Mouse (Mus musculus) embryonic facial prominence, embryonic 11.5 days (tissue): ENCODE measurements at regions not wholly inside any gene's neighbourhood (a gene's known extent, or its start where the extent isn't known, plus 50 kb on each side); places are given as distances from the start of the nearest gene placed in this dataset.
A peak's percentile ranks its signal among the peaks of the same experiment; 100 is the strongest.

Experiments used
- ATAC-seq: fragments of 200-750 bp; cut with Nextera tagmentation; replicated peaks from 2 replicates; pipeline ENCODE4 v1.8.0; 2017; ENCODE audit warnings: low read depth; ENCODE audit not compliant: insufficient number of reproducible peaks, low FRiP score, low TSS enrichment
- DNase-seq: peaks from one replicate; pipeline ENCODE4 v3.0.0-alpha.2; 2015; ENCODE audit warnings: low spot score
- H3K27ac ChIP-seq: fragments of 300-500 bp; sonication (generic); replicated peaks from 2 replicates; pipeline ENCODE4 v1.5.1; 2014; ENCODE audit warnings: mild to moderate bottlenecking, low read depth, low read length, control low read depth
- H3K27me3 ChIP-seq: fragments of 300-500 bp; sonication (generic); 2 replicates; pipeline ENCODE4 v1.6.1; 2014; ENCODE audit warnings: mild to moderate bottlenecking, low read length, moderate library complexity, mixed read lengths; ENCODE audit not compliant: control insufficient read depth, insufficient read depth
- H3K36me3 ChIP-seq: fragments of 300-500 bp; sonication (generic); replicated peaks from 2 replicates; pipeline ENCODE4 v1.6.1; 2014; ENCODE audit warnings: low read depth, mild to moderate bottlenecking, low read length, moderate library complexity, mixed read lengths; ENCODE audit not compliant: control insufficient read depth, insufficient read depth
- H3K4me1 ChIP-seq: fragments of 300-500 bp; sonication (generic); 2 replicates; pipeline ENCODE4 v1.6.1; 2014; ENCODE audit warnings: low read length, mixed read lengths; ENCODE audit not compliant: control insufficient read depth, insufficient read depth
- H3K4me2 ChIP-seq: fragments of 300-500 bp; sonication (generic); 2 replicates; pipeline ENCODE4 v1.6.1; 2014; ENCODE audit warnings: low read depth, mild to moderate bottlenecking, control low read depth, low read length, moderate library complexity
- H3K4me3 ChIP-seq: fragments of 300-500 bp; sonication (generic); 2 replicates; pipeline ENCODE4 v1.5.1; 2014; ENCODE audit warnings: low read depth, low read length, control low read depth
- H3K9ac ChIP-seq: fragments of 300-500 bp; sonication (generic); replicated peaks from 2 replicates; pipeline ENCODE4 v1.6.1; 2014; ENCODE audit warnings: mild to moderate bottlenecking, control low read depth, low read length
- H3K9me3 ChIP-seq: fragments of 300-500 bp; sonication (generic); replicated peaks from 2 replicates; pipeline ENCODE4 v1.6.1; 2016; ENCODE audit warnings: mild to moderate bottlenecking, low read length, inconsistent platforms, mixed read lengths; ENCODE audit not compliant: control insufficient read depth
- WGBS: fragments of 180-500 bp; shearing (Covaris S2); extraction: QIAGEN DNeasy Blood & Tissue Kit; methylation state at CpG from one replicate; pipeline ENCODE4 v1.1.7; 2014; 5-methylcytosine and 5-hydroxymethylcytosine counted together

DNA sequence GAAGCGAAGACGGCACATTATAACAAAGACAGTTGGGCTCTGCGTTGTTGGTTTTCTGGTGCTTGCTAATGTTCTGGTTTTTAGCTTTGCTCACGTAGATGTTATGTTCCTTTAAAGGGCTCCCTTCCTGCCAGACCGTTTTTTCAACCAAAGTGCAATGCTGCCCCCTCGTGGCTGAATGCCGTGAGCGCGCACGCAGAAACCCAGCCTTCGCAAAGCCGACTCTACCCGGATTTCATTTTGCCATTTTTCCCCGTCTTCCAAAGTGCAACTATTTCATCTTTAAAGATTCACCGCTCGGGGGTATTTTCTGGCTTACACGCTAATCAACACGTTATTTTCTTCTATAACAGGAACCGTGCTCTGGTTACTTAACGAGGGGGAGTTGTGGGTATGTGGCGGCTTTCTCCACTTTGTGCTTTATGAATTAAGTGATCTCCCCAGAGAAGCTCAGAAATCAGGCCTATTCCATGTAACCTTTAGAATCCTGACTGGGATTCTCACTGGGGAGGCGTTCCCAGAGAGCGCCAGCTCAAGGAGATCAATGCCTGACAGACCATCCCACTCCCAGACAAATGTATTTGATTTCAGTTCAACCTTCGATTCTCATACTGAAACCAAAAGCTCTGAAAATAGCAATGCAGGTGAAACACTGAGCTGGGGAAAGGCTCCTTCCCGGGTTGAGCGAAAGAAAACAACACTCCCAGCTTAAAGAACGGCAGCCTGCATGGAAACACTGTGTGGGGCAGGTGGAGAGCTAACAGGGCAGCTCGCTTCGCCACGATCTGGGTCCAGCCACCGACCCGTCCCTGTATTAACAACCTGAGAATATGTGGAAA lies 318.0 kb upstream of the Noct start:
- Histone ChIP-seq H3K4me1 (peaks cover 2% of the 10 kb centered on the region; the same call in 1 of the 2 replicates), H3K4me2 (peak overlapping the region; percentile 41), H3K27me3 (no peaks in the 10 kb centered on the region), H3K4me3 (peak overlapping the region; percentile 13; the same call in 1 of the 2 replicates), H3K9ac (peak overlapping the region; percentile 30), H3K9me3 (no peaks in the 10 kb centered on the region), H3K36me3 (no peaks in the 10 kb centered on the region), H3K27ac (no peak overlapping the region)
- 11% methylated on average over 32 of the region's 32 CpGs for WGBS
- ATAC-seq (peak; percentile 71), DNase-seq (peak; percentile 94)

GRCm38 (mm10) chr3:50912980-50913518 lies 311.2 kb upstream of the Noct start:
- no peaks in the 10 kb centered on the region for H3K4me1 ChIP-seq
- no peak overlapping the region for H3K4me2 ChIP-seq
- H3K9ac ChIP-seq, result no peak overlapping the region
- ATAC-seq (no peak), DNase-seq (no peak)
- no peaks in the 10 kb centered on the region for H3K36me3 ChIP-seq
- no peaks in the 10 kb centered on the region for H3K9me3 ChIP-seq
- WGBS, result 70% methylated on average over 5 of the region's 5 CpGs
- no peak overlapping the region for H3K4me3 ChIP-seq
- H3K27me3 ChIP-seq, result no peaks in the 10 kb centered on the region
- no peak overlapping the region for H3K27ac ChIP-seq

DNA sequence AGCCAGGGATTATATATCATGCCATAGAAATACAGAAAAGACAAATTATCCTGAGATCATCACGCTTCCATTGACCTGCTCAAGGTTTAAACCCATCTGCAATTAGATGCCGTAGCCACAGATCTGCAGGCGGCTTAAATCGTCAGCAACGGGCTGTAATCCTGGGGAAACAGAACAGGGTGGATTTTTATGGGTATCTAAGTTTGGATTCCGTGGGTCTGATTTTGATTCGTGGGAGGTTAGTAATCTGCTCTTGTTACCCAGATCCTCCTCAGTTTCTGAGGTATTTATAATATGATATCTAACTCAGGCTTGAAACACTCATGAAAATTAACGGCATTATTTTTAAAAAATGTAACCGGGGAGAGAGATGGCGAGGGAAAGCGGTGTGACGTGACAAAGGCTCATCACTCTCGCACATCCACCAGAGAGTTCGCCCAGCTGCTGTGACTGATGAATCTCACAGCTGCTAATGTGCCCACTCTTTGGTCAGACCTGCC lies 309.3 kb upstream of the Noct start:
- Histone ChIP-seq H3K4me3 (no peak overlapping the region), H3K27ac (no peak overlapping the region), H3K9me3 (no peaks in the 10 kb centered on the region), H3K4me2 (no peak overlapping the region), H3K36me3 (no peaks in the 10 kb centered on the region), H3K9ac (no peak overlapping the region), H3K4me1 (no peaks in the 10 kb centered on the region), H3K27me3 (no peaks in the 10 kb centered on the region)
- WGBS, result 84% methylated on average over 14 of the region's 14 CpGs
- ATAC-seq (no peak), DNase-seq (no peak)

GRCm38 (mm10) chr3:50916305-50916854 lies 307.9 kb upstream of the Noct start:
- WGBS, result 84% methylated on average over 5 of the region's 5 CpGs
- Histone ChIP-seq H3K4me1 (no peaks in the 10 kb centered on the region), H3K27me3 (no peaks in the 10 kb centered on the region), H3K36me3 (no peaks in the 10 kb centered on the region), H3K9ac (no peak overlapping the region), H3K4me2 (no peak overlapping the region), H3K4me3 (no peak overlapping the region), H3K27ac (no peak overlapping the region), H3K9me3 (no peaks in the 10 kb centered on the region)
- ATAC-seq (no peak), DNase-seq (no peak)

DNA sequence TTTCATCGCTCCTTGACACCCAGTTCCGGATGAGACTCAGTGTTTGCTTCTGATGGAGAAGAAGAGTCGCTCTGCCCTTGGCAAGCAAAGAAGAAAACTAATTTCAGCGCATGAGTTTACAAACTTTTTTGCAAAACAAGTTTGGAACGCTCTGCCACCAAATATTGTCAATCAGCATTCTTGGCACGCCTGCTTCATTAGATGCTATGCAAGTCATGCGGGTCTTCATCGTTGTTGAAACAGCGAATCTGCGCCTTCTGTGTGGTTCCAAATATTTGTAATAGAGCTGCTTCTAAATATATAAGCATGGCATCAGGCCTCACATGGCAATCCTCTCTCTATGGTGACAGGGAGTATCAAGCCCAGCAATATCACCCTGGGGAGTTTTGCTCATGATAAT lies 301.9 kb upstream of the Noct start:
- H3K9ac ChIP-seq, result no peak overlapping the region
- no peaks in the 10 kb centered on the region for H3K4me1 ChIP-seq
- H3K4me3 ChIP-seq, result no peak overlapping the region
- no peaks in the 10 kb centered on the region for H3K36me3 ChIP-seq
- 95% methylated on average over 10 of the region's 10 CpGs for WGBS
- DNase-seq, result no peak
- no peak overlapping the region for H3K27ac ChIP-seq
- no peak overlapping the region for H3K4me2 ChIP-seq
- H3K9me3 ChIP-seq, result no peaks in the 10 kb centered on the region
- ATAC-seq, result no peak
- H3K27me3 ChIP-seq, result no peaks in the 10 kb centered on the region

DNA sequence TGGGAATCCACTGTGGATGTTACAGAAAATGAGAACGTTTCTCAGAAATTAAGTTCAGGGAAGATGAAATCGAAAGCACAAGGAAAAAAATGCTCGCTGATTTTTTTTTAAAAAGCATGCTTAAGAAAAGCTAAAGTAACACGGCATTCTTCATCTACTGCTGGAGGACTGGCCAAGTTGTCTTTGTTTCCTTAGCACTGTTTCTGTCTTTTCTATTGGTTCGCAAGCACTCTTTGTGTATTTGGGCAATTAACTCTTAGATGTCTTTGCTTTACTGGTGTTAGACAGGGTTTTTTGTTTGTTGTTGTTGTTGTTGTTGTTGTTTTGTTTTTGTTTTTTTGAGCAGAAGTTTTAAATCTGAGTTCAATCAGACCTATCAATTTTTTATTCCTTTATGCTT lies 301.4 kb upstream of the Noct start:
- 84% methylated on average over 5 of the region's 5 CpGs for WGBS
- H3K36me3 ChIP-seq, result no peaks in the 10 kb centered on the region
- H3K4me2 ChIP-seq, result no peak overlapping the region
- H3K27me3 ChIP-seq, result no peaks in the 10 kb centered on the region
- ATAC-seq (no peak), DNase-seq (no peak)
- H3K4me1 ChIP-seq, result no peaks in the 10 kb centered on the region
- no peak overlapping the region for H3K4me3 ChIP-seq
- H3K27ac ChIP-seq, result no peak overlapping the region
- H3K9ac ChIP-seq, result no peak overlapping the region
- H3K9me3 ChIP-seq, result no peaks in the 10 kb centered on the region

DNA sequence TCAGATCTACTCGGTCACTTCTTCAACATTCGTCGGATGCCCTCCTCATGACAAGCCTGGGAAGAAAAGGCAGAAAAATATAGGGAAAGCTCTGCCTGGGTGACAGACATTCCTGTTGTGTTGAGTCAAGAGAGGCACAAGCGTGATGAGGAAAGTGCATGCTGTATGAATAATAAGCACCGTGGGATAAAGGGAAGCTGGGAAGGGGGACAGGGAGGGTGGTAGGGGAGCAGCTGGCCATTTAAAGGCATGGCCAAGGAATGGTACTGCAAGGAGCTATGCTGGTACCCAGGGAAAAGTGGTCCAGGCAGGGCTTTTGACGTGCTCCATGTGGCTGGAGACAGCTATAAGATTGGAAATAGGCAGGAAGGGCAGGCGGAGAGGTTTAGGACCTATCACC lies 300.9 kb upstream of the Noct start:
- H3K36me3 ChIP-seq, result no peaks in the 10 kb centered on the region

DNA sequence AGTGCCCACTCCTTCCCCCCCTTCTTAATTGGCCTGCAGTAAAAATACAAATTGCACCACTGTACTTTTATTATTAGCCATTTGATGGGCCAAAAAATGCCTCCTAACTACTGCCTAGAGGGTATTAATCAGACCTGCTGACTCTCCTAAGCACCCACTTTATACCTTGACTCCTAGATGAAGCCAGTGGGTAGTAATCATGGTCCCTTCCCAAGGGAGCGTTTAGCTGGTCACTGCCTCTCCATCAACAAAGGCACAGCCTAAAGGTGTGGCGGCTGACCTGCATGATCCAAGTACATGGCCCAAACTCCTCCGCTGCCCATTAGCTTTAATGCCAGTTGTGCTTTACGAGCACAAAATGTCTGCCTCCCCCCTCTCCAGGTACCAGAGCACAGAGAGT lies 296.9 kb upstream of the Noct start:
- Histone ChIP-seq H3K4me3 (no peak overlapping the region), H3K9ac (no peak overlapping the region), H3K4me1 (no peaks in the 10 kb centered on the region), H3K9me3 (no peaks in the 10 kb centered on the region), H3K36me3 (no peaks in the 10 kb centered on the region), H3K4me2 (no peak overlapping the region), H3K27ac (no peak overlapping the region), H3K27me3 (no peaks in the 10 kb centered on the region)
- no peak for DNase-seq
- ATAC-seq, result no peak
- WGBS, result 86% methylated on average over 4 of the region's 4 CpGs

More for the DNA sequence above, 300.9 kb upstream of the Noct start:
- no peak overlapping the region for H3K4me2 ChIP-seq
- no peaks in the 10 kb centered on the region for H3K27me3 ChIP-seq
- H3K4me3 ChIP-seq, result no peak overlapping the region
- no peak overlapping the region for H3K27ac ChIP-seq
- no peak for DNase-seq
- 89% methylated on average over 7 of the region's 7 CpGs for WGBS
- H3K9ac ChIP-seq, result no peak overlapping the region
- no peaks in the 10 kb centered on the region for H3K4me1 ChIP-seq
- no peak for ATAC-seq
- no peaks in the 10 kb centered on the region for H3K9me3 ChIP-seq
